Mouse (Mus musculus): ENCODE measurements around the gene Rara. TPM values are rescaled to one million over a fixed set of nuclear protein-coding genes. Genes with fewer than 3 reads are reported as not detected.
A peak's percentile ranks its signal among the peaks of the same experiment; 100 is the strongest.

Gene Rara
- polyA plus RNA-seq, 1 experiment from 2014 or later = 22.4 TPM

- no peak overlapping the region for H3K4me2 ChIP-seq (replicated peaks; ENCODE audit: low read depth)
- H3K27me3 ChIP-seq (replicated peaks; ENCODE audit: control insufficient read depth, insufficient read depth, low read length) = no peaks in the 10 kb centered on the region
- no peak for TF ChIP-seq CTCF (IDR thresholded peaks at IDR 0.05; ENCODE audit: low read depth)
- H3K4me1 ChIP-seq (replicated peaks; ENCODE audit: control insufficient read depth, insufficient read depth, low read length) = no peaks in the 10 kb centered on the region
- H3K9ac ChIP-seq (ENCODE audit: low read depth, low read length) = no peak overlapping the region
- peaks cover 53% of the 10 kb centered on the region for H3K36me3 ChIP-seq (ENCODE audit: control insufficient read depth, insufficient read depth)
- ATAC-seq = no peak
- H3K27ac ChIP-seq (ENCODE audit: low read depth, low read length) = no peak overlapping the region
- WGBS = 88% methylated on average over 9 of the region's 9 CpGs
- H3K9me3 ChIP-seq (ENCODE audit: control insufficient read depth) = no peaks in the 10 kb centered on the region
- H3K4me3 ChIP-seq (ENCODE audit: low read depth, low read length) = no peak overlapping the region
These were observed 79.2 kb downstream of the Rara start for GRCm38 (mm10) chr11:99006788-99007187.

- ATAC-seq = no peak
- Histone ChIP-seq H3K27ac (ENCODE audit: low read depth, low read length) (no peak overlapping the region), H3K4me1 (replicated peaks; ENCODE audit: control insufficient read depth, insufficient read depth, low read length) (no peaks in the 10 kb centered on the region), H3K9me3 (ENCODE audit: control insufficient read depth) (no peaks in the 10 kb centered on the region), H3K9ac (ENCODE audit: low read depth, low read length) (no peak overlapping the region), H3K4me3 (ENCODE audit: low read depth, low read length) (no peak overlapping the region), H3K4me2 (replicated peaks; ENCODE audit: low read depth) (no peak overlapping the region), H3K36me3 (ENCODE audit: control insufficient read depth, insufficient read depth) (peaks cover 38% of the 10 kb centered on the region), H3K27me3 (replicated peaks; ENCODE audit: control insufficient read depth, insufficient read depth, low read length) (no peaks in the 10 kb centered on the region)
- TF ChIP-seq CTCF (IDR thresholded peaks at IDR 0.05; ENCODE audit: low read depth) = no peak
- WGBS = 58% methylated on average over 4 of the region's 4 CpGs
These were observed 82.5 kb downstream of the Rara start for GRCm38 (mm10) chr11:99010124-99010523.

- no peak overlapping the region for H3K4me2 ChIP-seq (replicated peaks; ENCODE audit: low read depth)
- WGBS = 94% methylated on average over 5 of the region's 5 CpGs
These were observed 83.1 kb downstream of the Rara start for GRCm38 (mm10) chr11:99010706-99011105.

DNA sequence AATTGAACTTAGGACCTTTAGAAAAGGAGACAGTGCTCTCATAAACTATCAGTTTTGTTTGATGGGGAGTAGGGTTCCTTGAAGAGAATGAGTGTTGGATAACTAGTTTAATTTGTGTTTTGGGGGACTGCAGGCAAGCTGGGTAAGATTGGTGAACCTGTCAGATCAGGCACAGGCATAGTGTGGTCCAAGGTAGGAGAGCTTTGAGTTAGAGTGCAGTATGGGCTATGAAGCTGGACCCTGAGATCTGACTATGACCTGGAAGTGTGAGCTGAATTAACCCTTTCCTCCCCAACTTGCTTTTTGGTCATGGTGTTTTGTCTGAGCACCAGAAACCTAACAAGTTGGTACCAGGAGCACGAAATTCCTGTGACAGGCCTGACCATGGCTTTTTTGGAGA lies 86.2 kb downstream of the Rara start:
- Histone ChIP-seq H3K4me2 (replicated peaks; ENCODE audit: low read depth) (no peak overlapping the region), H3K4me1 (replicated peaks; ENCODE audit: control insufficient read depth, insufficient read depth, low read length) (no peaks in the 10 kb centered on the region), H3K4me3 (ENCODE audit: low read depth, low read length) (no peak overlapping the region), H3K27me3 (replicated peaks; ENCODE audit: control insufficient read depth, insufficient read depth, low read length) (no peaks in the 10 kb centered on the region), H3K9ac (ENCODE audit: low read depth, low read length) (no peak overlapping the region), H3K36me3 (ENCODE audit: control insufficient read depth, insufficient read depth) (peaks cover 33% of the 10 kb centered on the region), H3K27ac (ENCODE audit: low read depth, low read length) (no peak overlapping the region), H3K9me3 (ENCODE audit: control insufficient read depth) (no peaks in the 10 kb centered on the region)
- no peak for ATAC-seq
- WGBS = 96% methylated on average over 1 of the region's 1 CpGs
- TF ChIP-seq CTCF (IDR thresholded peaks at IDR 0.05; ENCODE audit: low read depth) = no peak

More at GRCm38 (mm10) chr11:99010706-99011105, 83.1 kb downstream of the Rara start:
- Histone ChIP-seq H3K9ac (ENCODE audit: low read depth, low read length) (no peak overlapping the region), H3K27ac (ENCODE audit: low read depth, low read length) (no peak overlapping the region), H3K36me3 (ENCODE audit: control insufficient read depth, insufficient read depth) (peaks cover 32% of the 10 kb centered on the region), H3K9me3 (ENCODE audit: control insufficient read depth) (no peaks in the 10 kb centered on the region), H3K4me1 (replicated peaks; ENCODE audit: control insufficient read depth, insufficient read depth, low read length) (no peaks in the 10 kb centered on the region), H3K27me3 (replicated peaks; ENCODE audit: control insufficient read depth, insufficient read depth, low read length) (no peaks in the 10 kb centered on the region), H3K4me3 (ENCODE audit: low read depth, low read length) (no peak overlapping the region)
- no peak for ATAC-seq
- no peak for TF ChIP-seq CTCF (IDR thresholded peaks at IDR 0.05; ENCODE audit: low read depth)

DNA sequence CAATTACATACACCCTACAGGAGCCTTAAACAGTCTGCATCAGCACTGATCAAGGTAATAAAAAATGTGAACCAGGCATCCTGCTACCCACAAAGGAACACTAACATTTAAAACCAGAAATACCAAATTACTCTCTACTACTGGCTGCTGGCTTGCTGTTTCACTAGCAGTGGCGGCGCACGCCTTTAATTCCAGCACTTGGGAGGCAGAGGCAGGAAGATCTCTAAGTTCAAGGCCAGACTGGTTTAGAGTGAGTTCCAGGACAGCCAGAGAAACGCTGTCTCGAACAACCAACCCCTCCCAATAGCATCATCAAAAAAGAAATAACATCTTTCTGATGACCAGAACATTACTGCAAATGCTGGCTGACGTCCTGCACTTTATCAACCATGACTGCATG lies 92.2 kb downstream of the Rara start:
- TF ChIP-seq CTCF (IDR thresholded peaks at IDR 0.05; ENCODE audit: low read depth) = no peak
- H3K36me3 ChIP-seq (ENCODE audit: control insufficient read depth, insufficient read depth) = peaks cover 19% of the 10 kb centered on the region

GRCm38 (mm10) chr11:99022384-99022933 lies 94.8 kb downstream of the Rara start:
- H3K4me2 ChIP-seq (replicated peaks; ENCODE audit: low read depth) = peak overlapping the region; percentile 72
- no peaks in the 10 kb centered on the region for H3K9me3 ChIP-seq (ENCODE audit: control insufficient read depth)
- H3K4me3 ChIP-seq (ENCODE audit: low read depth, low read length) = peak overlapping the region; percentile 71
- H3K9ac ChIP-seq (ENCODE audit: low read depth, low read length) = 0 out of 2 replicates have a peak overlapping the region, but pooled peaks have one; percentile 63
- H3K36me3 ChIP-seq (ENCODE audit: control insufficient read depth, insufficient read depth) = peaks cover 15% of the 10 kb centered on the region
- H3K27ac ChIP-seq (ENCODE audit: low read depth, low read length) = no peak overlapping the region
- ATAC-seq = no peak
- 58% methylated on average over 5 of the region's 5 CpGs for WGBS
- TF ChIP-seq CTCF (IDR thresholded peaks at IDR 0.05; ENCODE audit: low read depth) = no peak
- no peaks in the 10 kb centered on the region for H3K27me3 ChIP-seq (replicated peaks; ENCODE audit: control insufficient read depth, insufficient read depth, low read length)
- H3K4me1 ChIP-seq (replicated peaks; ENCODE audit: control insufficient read depth, insufficient read depth, low read length) = no peaks in the 10 kb centered on the region

More for the DNA sequence above, 92.2 kb downstream of the Rara start:
- H3K4me2 ChIP-seq (replicated peaks; ENCODE audit: low read depth) = no peak overlapping the region
- no peak overlapping the region for H3K27ac ChIP-seq (ENCODE audit: low read depth, low read length)
- no peaks in the 10 kb centered on the region for H3K27me3 ChIP-seq (replicated peaks; ENCODE audit: control insufficient read depth, insufficient read depth, low read length)
- H3K9me3 ChIP-seq (ENCODE audit: control insufficient read depth) = no peaks in the 10 kb centered on the region
- WGBS = 93% methylated on average over 6 of the region's 6 CpGs
- no peak overlapping the region for H3K9ac ChIP-seq (ENCODE audit: low read depth, low read length)
- no peaks in the 10 kb centered on the region for H3K4me1 ChIP-seq (replicated peaks; ENCODE audit: control insufficient read depth, insufficient read depth, low read length)
- no peak overlapping the region for H3K4me3 ChIP-seq (ENCODE audit: low read depth, low read length)
- no peak for ATAC-seq
